Mouse (Mus musculus) NIH3T3 (cell line): Measurements from ENCODE around the gene Hipk2.
A peak's percentile ranks its signal among the peaks of the same experiment; 100 is the strongest.

Experiments
- DNase-seq: peaks from one replicate; pipeline ENCODE4 v3.0.0-alpha.2; 2012; ENCODE audit warnings: low read depth

The Hipk2 gene

DNA sequence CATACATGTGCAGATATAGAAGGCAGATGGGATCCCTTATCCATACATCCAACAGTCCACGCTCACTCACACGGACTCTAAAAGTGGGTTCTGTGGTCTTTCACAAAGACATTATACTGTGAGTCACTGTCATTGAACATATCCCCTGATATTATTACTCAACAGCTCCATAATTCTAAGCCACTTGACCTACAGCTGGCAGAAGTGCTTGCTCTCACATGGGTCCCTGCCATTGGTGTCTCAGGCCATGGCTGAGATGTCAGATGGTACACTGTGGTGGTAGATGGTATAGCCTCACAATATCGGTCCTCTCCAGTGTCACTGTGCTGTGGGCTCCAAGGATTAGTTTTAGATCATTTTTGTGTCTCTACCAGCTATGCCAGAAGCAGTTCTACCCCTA lies 42.2 kb downstream of the Hipk2 start:
- no peak for DNase-seq

DNA sequence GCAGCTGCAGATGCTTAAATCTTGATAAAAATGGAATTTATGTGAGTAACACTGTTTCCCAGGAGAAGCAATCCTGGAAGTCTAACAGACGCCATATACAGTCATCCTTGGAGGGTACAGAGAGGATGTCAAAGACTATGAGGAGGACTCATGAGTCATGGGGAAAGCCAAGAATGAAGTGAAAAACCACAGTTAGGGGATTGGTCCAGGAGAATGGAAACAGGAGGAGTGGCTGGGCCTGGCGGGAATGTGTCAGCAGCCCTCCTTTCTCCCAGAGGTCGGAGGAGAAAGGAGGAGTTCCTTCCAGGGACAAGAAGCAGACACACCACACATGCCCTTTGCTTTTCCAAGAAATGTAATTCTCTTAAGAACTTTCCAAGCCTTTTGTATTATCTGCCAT lies 46.5 kb downstream of the Hipk2 start:
- DNase-seq = peak; percentile 91

DNA sequence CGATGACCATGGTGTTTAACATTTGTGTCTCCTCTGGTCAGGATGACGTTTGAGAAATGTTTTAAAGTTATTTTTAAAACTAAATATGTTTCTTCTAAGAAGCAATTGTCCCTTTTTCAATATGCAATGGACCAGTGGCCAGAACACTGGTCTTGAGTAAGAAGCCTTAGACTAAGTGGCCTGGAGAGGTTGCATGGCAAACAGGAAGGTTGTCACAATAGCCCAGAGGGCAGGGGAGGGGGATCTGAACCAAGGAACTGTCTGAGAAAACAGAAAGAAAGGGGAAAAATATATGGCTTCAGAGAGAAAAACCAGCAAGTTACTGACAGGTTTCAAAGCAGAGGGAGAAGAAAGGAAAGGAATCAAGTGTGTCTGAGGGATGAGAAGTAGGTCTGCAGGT lies 47.8 kb downstream of the Hipk2 start:
- no peak for DNase-seq

DNA sequence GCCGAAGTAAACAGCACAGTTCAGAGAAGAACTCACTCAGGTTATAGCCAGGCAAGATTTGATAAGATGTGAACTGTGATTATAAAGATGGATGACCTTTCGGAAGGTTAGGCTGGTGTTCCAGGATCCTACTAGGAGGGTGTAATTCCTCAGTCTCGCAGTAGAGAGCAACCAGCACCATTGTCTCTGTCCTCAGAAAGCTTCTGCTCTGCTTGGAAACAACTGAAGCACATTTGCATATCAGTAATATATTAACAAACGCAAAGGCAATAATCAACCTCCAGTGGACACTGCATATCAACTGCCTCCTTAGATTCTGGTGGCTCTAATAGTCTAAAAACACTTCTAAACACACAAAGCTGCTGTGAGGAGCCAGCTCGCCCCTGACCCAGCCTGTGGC lies 48.5 kb downstream of the Hipk2 start:
- DNase-seq = no peak

DNA sequence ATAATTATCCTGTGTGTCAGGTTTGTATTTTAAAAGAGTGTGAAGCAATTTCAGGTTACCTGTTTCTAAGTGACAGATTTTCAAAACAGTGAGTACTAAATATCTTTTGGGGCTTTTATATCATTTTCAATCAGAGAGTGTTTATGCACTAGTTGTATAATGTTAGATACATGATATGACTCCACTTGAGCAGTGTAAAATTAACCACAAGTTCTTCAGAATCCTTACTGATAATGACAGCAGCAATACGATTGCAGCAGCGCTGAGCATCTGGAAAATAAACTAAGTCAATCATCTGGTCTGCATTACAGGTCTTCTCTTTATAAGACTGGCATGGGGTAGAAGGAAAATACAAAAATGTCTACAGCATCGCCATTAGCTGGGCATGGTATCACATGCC lies 49.1 kb downstream of the Hipk2 start:
- no peak for DNase-seq

DNA sequence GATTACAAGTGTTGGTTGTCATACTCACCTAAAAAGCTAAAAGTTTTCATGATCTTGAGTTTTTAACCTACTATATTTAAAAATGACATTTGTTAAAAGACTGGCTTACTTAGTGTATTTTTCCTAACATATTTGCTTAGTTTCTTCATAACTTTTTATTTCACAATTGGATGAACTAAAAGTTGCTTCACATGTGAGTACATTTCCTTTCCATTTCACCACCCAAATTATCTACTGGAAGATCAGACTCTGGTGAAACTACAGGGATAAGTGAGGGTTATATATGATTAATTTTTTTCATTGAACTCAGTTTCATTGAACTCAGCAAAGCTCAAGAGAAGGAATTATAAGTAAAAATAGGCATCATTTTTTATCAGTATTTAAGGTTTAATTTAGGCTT lies 50.1 kb downstream of the Hipk2 start:
- DNase-seq = no peak

DNA sequence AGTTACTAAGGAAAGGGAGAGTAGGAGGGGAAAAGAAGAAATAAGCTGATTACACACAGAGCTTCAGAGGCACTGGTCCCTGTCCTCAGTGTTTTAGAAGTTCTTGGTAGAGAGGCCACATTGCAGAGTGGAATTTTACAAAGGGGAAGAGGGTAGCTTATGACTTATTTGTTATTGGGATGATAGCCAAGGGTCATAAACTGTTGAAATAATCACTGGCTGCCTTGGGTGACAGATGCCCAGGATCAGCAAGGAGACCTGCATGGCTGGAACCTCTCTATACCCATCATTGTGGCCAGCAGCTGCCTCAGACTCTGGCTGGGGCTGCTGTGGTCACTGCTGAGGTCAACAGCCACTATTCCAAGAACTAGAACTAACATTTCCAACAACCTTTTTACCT lies 52.1 kb downstream of the Hipk2 start:
- peak; percentile 32 for DNase-seq

DNA sequence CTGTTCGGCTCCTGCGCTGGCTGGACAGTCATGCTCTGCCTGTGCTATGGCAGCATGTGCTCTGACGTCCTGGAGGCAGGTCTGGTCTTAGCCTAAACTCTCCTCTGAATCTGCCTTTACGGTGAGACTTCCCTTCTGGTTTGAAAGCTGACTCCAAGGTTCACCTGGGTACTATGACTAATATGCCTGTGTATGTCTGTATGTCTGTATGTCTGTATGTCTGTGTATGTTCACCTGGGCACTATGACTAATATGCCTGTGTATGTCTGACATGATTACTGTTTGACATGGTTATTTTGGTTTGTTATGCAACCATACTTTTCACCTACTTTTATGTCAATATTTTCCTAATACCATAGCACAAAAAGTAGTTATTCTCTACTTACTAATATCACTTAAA lies 52.8 kb downstream of the Hipk2 start:
- DNase-seq = no peak

DNA sequence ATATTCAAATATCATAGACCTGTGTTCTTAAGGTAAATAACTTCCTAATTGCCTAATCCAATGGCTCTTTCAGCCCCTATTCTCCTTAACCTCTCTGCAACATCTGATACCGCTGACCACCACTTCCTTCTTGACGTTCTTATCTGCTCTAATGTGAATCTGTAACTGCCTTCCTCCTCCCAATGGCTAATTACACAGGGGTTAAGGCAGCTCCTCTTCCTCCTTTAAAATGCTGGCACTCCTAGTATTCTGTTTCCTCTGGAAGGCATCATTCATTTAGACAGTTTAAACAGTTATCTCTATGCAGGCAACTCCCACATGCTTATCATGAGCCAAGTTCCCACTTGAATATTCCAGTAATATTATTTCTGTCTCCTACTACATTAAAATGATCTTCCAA lies 54.3 kb downstream of the Hipk2 start:
- no peak for DNase-seq

DNA sequence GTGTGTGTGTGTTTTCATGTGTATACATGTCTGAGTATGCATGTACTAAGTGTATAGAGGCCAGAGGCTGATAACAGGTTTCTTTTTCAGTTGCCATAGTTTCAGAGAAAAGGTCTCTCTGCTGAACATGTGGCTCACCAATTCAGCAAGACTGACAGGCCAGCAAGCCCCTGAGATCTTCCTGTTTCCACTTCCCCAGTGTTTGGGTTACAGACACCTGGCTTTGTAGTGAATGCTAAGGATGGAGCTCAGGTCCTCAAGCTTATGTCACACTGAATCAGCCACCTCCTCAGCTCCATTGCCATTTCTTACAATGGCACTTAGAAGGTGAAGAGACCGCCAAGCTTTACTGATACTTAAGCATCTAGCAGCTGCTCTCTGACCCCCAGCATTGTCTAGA lies 55.1 kb downstream of the Hipk2 start:
- no peak for DNase-seq

DNA sequence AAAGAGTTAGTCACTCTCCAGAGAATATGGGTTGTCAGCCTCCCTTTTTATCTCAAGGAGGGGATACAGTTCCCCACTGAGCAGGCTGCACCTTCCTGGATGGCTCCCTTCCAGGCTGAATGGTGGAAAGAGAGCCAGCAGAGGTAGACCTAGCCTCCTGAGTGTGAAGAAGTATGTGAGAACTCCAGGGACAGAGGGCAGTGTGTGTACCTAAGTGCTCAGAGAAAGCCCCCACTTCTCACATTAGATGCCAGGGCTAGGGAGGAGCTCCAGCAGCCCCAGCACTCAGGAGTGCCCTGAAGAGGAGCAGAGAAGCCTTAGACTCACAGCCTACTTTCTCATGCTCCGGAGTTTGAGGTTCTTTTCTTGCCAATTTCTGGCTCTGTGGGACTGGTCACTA lies 59.7 kb downstream of the Hipk2 start:
- DNase-seq = no peak

DNA sequence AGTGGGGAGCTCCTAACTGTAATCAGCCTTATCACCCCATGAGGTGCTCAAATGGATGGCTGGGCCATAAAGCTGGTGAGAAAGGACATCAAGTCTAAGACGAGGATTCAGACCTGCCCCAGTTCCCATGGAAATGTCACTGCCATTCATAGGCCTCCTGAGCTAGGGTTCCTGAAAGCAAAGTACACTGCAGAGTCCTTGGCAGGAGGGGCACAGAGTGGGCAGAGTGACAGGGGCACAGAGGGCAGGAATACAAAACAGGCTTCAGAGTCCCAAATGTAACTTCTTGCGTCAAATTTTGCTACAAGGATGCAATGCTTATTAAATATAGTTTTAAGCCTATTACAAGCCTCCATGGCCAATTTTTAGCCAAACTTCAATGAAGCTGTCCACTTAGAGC lies 60.4 kb downstream of the Hipk2 start:
- no peak for DNase-seq

DNA sequence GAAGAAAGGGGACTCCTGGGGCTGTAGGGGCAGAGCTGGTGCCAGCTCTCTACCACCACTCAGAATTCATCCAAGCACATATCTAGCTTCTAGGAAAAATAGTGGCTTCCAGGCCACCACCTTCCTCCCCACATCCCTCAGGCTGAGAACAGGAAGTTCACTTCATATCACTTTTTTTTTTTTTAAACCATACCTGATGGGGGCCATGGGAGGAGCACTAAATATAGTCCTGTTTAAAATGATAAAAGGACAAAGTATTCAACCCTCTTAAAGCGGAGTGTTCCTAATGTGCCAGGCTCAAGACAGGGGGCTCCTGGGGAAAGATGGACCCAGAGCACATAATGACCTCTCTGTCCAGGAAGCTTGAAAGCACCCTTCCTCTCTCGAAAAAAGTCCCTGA lies 61.3 kb downstream of the Hipk2 start:
- DNase-seq = no peak

DNA sequence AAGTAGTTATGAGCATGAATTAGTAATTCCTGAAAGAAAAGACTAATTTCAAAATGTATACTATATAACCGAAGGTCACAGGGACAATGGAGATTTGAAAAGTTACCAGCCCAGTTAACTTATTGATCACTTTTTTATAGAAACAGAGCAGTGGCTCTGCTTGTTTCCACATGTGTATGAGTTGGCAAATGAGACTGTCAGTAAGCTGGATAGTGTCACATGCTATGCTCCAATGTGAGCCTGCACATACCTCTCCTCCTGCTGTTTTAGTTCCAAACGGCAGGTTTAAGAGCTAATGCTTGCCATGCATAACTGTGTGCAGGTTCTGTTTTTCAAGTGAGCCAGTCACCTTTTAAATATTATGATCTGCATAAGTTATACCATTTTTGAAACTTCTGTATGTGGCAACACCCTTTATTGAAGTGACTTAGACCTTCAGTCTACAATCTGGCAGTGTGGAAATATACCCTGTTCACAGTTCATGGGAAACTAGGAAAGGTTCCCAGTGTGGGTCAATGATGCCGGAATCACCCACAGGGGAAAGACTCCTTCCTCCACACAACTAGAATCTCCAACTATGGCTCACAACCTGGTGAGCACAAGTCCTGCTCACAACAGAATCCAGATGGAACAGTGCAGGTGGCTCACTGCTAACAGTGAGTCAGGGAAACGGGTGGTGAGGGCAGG lies 64.4 kb downstream of the Hipk2 start:
- DNase-seq = no peak

DNA sequence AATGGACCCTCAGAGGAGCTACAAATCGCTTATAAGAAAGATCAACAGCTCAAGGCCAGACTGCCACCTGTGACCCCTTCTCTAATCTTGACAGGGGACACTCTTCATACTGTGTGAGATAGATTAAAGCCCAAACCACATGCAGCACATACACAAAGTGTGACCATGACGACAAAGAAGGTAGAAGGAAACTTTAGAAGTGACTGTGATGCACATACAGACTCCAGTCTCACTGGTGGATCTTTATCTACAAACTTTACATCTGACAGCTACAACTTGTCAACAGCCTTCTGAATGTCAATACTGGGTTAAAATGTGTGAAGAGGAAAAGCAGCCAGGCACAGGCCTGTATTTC lies 65.9 kb downstream of the Hipk2 start:
- no peak for DNase-seq

DNA sequence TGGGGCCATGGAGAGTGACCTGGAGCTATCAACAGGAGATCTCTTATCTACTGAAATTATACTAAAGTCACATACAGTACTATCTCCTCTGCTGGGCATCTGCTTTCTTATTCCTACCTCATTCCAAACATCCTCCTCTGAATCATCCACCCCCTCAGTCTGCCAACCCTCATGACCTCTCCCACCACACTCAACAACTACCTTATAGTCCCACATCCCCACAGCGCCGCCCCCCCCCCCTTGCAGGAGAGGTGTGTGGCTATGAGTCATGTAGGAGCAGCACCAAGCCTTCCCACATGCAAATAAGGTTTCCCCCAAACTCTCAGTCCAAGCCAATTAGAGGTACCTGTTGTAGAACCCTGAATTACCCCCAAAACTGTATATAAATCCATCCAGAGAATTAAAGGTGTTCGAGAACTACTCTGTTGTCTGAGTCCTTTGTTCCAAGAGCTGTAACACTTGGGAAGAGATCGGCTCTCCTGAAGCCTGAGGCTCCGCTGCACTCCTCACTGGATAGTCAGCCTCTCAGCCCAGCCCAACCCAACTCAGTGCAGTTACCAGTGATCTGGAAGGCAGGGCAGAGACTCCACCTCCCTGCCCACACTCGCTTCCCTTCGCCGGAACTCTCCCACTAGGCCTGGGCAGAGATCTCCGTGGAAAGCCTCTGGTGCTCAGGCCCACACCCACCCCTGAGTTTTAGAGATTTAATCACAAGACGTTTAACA lies 66.4 kb downstream of the Hipk2 start:
- DNase-seq = peak; percentile 61

DNA sequence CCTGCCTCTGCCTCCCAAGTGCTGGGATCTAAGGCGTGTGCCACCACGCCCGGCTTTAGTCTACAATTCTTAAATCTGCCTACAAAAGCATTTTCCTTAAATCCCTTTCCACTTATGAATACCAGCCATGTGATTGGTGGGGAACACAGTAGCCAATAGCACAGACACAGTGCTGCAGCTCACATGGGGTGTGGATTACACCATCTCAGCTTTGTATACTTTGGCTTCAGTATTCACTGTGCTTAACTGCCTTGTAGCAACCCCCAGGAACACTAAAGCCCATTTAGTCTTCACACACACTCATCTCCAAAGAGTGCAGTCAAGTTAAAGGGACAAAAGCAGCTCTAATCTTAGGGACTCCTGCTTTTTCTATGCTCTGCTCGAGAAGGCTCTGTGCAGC lies 67.6 kb downstream of the Hipk2 start:
- peak; percentile 60 for DNase-seq

DNA sequence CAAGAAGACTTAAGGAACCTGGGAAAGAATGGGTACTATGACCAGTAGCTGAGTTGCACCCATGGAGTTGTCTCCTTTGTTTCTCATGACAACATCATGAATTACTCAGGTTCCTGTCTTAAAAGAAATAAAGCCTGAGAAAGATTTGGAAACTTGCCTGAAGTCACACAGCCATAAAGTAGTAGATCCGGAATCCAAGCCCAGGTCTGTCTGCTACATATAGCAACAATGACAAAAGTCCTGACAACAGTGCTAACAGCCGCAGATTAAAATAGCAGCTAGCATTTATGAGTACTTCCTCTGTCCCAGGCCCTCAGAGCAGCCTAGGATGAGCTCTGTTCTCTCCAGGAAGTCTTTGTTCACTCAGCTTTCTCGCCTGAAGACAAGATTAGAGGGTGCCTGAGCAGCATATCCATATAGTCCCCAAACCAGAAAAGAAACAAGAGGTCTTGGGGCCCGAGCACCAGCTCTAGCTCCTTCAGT lies 69.0 kb downstream of the Hipk2 start:
- no peak for DNase-seq

DNA sequence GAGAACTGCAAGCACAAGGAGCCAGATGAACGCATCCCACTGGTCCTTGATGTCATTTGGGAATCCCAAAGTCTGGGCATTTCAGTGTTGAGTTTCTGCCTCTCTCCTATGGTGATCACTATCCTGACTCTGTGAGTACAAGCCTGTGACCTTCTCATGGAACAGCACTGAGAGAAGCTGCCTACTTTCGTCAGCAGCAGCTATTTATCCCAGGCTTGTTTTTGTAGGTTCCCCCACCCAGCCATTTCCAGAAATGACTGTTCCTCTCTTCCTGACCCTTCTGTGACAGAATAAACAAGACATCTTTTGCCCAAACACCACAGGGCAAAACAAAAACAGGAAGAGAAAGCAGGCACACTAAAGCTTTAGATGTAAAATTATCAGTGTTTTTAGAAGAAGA lies 70.4 kb downstream of the Hipk2 start:
- no peak for DNase-seq

DNA sequence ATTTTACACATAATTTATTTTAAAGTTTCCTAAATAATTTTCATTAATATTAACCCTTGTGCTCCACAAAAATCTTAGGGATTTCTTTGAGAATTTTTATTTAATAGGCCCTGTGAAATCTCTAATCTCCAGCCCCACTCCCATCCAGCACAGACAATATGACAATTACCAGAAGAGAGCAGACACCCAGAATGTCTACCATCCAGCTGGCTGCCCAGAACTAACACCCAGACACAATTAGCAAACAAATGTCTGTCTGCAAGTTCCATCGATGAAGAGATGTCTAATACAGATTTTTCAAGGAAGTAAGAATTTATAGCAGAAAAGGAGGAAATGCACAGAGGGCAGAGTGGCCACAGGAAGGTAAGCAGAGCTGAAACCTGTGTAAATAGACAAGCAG lies 74.7 kb downstream of the Hipk2 start:
- no peak for DNase-seq

DNA sequence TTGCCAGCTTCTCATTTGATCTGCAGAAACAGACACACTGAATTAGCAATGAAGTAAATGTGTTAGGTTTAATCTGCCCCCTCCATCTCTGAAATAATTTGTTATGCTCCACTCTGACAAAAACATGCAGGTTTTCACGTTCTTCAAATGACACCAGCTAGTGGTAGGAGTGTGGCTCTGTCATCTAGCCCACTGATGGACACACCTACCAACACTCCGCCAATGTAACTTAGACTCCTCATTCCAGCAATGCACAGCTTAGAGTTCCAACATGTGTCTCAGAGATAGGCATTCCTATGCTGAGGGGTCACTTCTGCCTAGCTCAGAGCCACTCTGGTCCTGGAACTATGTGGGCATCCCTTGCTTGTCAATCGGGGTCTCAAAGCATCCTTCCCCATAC lies 78.4 kb downstream of the Hipk2 start:
- DNase-seq = no peak

DNA sequence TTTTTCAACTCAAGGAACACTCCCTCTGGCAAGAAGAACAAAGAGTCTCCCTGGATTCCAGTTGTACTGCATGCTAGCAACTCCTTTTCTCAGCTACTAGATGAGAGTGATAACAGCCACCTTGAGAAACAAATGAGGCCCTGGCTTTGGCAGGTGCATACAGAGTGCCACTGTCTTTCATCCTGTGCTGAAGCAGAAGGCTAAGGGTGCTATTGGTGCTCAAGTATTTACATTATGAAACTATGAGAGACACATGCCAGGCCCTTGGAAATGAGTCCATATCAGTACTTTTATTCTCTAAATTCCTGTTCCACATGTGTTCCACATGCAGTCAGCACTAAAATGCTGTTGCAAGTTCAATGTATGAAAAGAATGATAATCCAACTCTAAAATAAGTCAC lies 79.0 kb downstream of the Hipk2 start:
- no peak for DNase-seq

DNA sequence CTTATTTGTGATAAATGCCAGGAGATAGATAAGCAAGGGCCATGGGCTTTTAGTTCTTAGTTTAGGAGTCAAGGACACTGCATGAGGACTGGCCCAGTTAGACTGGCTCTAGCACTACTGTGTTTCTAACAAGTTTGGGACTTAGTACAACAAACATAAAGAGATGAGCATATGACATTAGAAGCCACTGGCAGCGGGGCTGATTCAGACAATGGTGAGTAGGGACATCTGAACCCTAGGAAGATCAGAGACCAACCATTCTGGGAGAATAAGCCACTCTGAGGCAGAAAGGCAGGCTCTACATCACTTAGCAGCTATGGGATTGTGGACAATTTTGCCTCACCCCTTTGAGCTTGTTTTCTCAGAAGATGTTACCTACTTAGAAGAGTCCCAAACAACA lies 79.6 kb downstream of the Hipk2 start:
- DNase-seq = no peak
